8 mouse cellular contexts compared by ENCODE assay signal in genomic region chr10:81176466-81177271, GRCm38 (mm10). TPM values are rescaled to one million over a fixed set of nuclear protein-coding genes. Genes with fewer than 3 reads are reported as not detected.
DNase-seq lines count a peak whose midpoint lies in the region; ATAC-seq and TF ChIP-seq lines count a peak whose summit lies in the region.

Gene Eef2, plus strand, starts transcription at chr10:81176631.

- TF ChIP-seq POLR2A in olfactory bulb, adult 2 months (IDR thresholded peaks at IDR 0.05; ENCODE audit: insufficient read depth, low read depth, low read length): peak; percentile 100

- under 1% methylated on average over 77 of the region's 77 CpGs for WGBS in lung, embryonic 15.5 days
- WGBS in olfactory bulb, adult 2 months: under 1% methylated on average over 77 of the region's 77 CpGs

- H3K4me2 ChIP-seq in lung, embryonic 15.5 days: peak within 1 kb of the TSS; percentile 78

- H3K9ac ChIP-seq in lung, embryonic 15.5 days: peak within 1 kb of the TSS; percentile 89

- H3K4me3 ChIP-seq in lung, embryonic 15.5 days: peak within 1 kb of the TSS; percentile 77
- peak within 1 kb of the TSS; percentile 92 for H3K4me3 ChIP-seq in olfactory bulb, adult 2 months (ENCODE audit: insufficient read depth, low read depth, low read length)

- H3K27me3 ChIP-seq in lung, embryonic 15.5 days: no peaks in the 10 kb centered on the region

- no peaks in the 10 kb centered on the region for H3K9me3 ChIP-seq in lung, embryonic 15.5 days

- peak; percentile 99 for DNase-seq in MN1 (ENCODE audit: low spot score)
- DNase-seq in cerebellum, adult 8-10 months: peak; percentile 100
- DNase-seq in layer of hippocampus, adult 9-10 months (ENCODE audit: low spot score): peak; percentile 95
- peak; percentile 95 to 96 for DNase-seq in thymus, adult 18-20 months

- H3K36me3 ChIP-seq in lung, embryonic 15.5 days: peaks cover 43% of the 10 kb centered on the region

- peak; percentile 8; the same call in 1 of the 2 replicates for TF ChIP-seq CTCF in olfactory bulb, adult 2 months (IDR thresholded peaks at IDR 0.05; ENCODE audit: insufficient read depth, low read depth, low read length)

- H3K27ac ChIP-seq in lung, embryonic 15.5 days: peak within 1 kb of the TSS; percentile 87
- H3K27ac ChIP-seq in olfactory bulb, adult 2 months (ENCODE audit: insufficient read depth, low read depth, low read length): peak within 1 kb of the TSS; percentile 94

- peaks cover 53% of the 10 kb centered on the region for H3K4me1 ChIP-seq in lung, embryonic 15.5 days
- peaks cover 33% of the 10 kb centered on the region for H3K4me1 ChIP-seq in olfactory bulb, adult 2 months (ENCODE audit: control insufficient read depth, insufficient read depth, low read length)

- ATAC-seq in frontal cortex, adult (ENCODE audit: low TSS enrichment): peak; percentile 33; the same call in 1 of the 2 replicates
- ATAC-seq in hematopoietic stem cell, adult 5-6 weeks (replicated peaks in 1 of 2; ENCODE audit: insufficient read depth in 1 of 2, low FRiP score in 2 of 2, low TSS enrichment in 1 of 2, low read depth in 1 of 2, poor library complexity in 2 of 2, severe bottlenecking in 2 of 2): peak; percentile 34 to 47; a peak in 3 of 4 replicates
- peak; percentile 86 for ATAC-seq in lung, embryonic 15.5 days (ENCODE audit: borderline replicate concordance, extremely low read depth, low FRiP score, low TSS enrichment)

RNA-seq across cellular contexts. Expression of gene Eef2, which starts in this region (rescaled TPM):
- 1,714 and 1,773 TPM in 2 replicates for total RNA-seq in hematopoietic stem cell, adult 5-6 weeks (2017)
- 567 and 596 TPM in 2 replicates for polyA plus RNA-seq in lung, embryonic 15.5 days (2015; fragmentation: Nextera tagmentation; extraction: Ambion mirVana)
- 423 and 2,167 TPM in 2 replicates for polyA plus RNA-seq in olfactory bulb, adult 2 months (2012; ENCODE audit: insufficient read depth, insufficient read length, low replicate concordance, missing spikeins)

Comparison
In these comparisons a context has a peak if more than half of its experiments do, and no peak if none do; other contexts are left out.
1. Peak in every context shown above with its lines: DNase-seq, ATAC-seq, H3K4me3 ChIP-seq and H3K27ac ChIP-seq.
2. ATAC-seq: peak in every context shown above with its lines; median percentile 86 in lung, embryonic 15.5 days; 40 in hematopoietic stem cell, adult 5-6 weeks; 33 in frontal cortex, adult.